Mouse (Mus musculus) urinary bladder, postnatal 25 days (tissue): ENCODE results near the gene Kcnk6.

Source experiments
- DNase-seq: peaks from one replicate; pipeline ENCODE4 v3.0.0; 2022; ENCODE audit warnings: low spot score

Kcnk6 gene

DNA sequence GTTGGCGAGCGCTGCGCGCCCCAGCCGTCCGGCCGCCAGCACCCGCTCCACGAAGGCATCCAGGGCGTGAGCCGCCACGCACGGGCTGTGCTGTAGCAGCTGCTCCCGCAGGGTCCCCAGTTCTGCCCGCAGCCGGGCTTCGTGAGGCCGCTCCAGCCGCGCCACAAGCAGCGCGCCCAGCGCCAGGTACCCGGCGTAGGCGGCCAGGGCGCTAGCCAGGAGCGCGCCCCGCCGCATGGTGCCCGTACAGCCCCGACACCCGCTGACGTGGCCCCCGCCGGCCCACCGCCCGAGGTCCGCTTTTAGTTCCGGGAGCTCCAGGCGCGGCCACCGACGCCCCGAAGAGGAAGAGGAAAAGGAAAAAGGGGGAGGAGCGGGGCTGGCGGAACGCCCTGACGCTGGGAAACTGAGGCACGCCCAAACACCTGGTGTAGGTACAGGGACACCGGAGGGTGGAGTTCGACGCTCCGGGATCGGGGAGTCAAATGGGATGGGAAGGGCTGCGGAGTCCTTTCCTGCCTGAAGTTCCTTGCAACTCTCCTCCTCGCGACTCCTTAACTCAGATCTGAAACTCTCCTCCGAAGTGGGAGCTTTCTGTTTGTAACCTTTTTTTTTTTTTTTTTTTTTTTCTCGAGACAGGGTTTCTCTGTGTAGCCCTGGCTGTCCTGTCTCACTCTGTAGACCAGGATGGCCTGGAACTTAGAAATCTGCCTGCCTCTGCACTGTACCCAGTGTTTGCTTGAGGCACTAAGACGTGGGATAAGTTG, at the start of gene Kcnk6:
TSS of gene Kcnk6 (minus strand) at position 269 of the 767 bp plus-strand sequence.
- DNase-seq = peak; percentile 37

DNA sequence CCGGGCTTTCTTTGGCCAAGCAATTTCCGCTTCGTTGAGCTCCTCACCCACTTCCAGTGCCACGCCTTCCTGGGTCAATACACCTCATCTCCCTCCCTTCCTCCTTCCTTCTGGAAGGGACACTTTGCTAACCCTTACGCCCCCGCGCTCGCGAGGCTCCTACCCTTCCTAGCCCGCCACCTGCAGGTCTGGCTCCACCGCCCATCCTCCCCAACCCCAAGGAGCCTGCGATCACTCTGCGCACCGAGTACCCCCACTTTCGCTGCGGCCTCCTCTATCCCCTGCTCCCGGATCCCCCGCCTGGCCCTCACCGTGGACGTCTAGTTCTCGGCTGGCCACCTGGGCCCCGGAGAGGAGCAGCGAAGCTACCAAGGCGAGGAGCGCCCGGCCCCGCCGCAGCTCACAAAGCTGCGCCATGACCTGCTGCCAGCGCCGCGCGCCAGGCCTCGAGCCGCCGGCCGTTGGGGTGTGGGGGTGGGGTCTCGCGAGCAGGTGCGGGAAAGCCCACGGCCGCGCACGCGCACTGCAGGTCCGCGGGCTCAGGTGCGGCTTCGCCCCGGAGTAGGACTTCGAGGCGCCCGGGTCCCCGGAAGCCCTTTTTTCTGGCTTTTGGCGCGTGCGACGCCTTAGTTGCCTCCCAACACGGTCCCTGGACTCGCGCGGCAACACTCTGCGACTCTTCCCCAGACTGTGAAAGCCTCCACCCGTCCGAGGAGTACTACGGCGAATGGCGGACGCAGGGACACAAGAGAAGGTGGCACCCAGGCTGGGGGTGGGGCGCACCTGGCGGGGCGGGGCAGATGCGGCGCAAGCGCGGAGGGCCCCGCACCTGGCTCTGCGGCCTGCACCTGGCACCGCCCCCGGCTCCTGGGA, 49.1 kb upstream of the Kcnk6 start, which contains the start of gene Spint2:
TSS of gene Spint2 (minus strand) at position 712 of the 873 bp plus-strand sequence.
- DNase-seq = peak; percentile 81

DNA sequence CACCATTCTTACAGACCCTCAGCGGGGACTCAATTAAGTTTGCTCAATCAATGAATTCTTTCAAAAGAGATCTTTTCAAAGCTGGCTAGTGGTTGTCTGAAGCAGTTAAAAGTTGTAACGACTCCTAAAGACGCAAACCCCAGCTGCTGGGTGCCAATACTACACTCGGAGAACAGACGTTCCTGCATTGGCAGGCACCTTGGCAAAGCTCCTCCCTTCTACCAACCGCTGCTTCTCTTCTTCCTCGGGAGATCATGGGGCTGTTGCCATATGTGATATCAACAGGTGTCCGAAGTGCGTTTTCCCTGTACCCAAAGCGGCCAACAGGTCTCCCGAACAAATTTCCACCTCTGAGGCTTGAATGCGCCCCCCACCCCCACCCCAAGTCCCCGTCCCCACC, 48.5 kb upstream of the Kcnk6 start:
- no peak for DNase-seq

DNA sequence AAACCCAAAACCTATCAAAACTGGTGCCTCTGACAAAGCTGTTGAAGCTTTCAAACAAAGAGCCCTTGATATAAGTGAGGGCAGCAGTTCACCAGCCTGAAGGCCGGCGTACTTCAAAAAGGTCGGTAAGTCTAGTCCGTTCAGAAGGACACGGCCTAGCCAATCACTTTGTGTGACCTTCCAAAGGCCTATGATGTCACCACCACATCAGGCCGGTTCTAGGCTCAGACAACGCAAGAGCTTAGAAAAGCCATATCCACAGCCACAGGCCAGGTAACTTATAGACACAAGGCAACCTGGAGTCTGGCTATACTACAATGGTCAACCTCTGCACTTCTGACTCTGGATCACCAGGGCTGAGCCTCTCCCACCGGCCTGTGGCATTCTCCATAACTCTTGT, 47.6 kb upstream of the Kcnk6 start:
- no peak for DNase-seq

DNA sequence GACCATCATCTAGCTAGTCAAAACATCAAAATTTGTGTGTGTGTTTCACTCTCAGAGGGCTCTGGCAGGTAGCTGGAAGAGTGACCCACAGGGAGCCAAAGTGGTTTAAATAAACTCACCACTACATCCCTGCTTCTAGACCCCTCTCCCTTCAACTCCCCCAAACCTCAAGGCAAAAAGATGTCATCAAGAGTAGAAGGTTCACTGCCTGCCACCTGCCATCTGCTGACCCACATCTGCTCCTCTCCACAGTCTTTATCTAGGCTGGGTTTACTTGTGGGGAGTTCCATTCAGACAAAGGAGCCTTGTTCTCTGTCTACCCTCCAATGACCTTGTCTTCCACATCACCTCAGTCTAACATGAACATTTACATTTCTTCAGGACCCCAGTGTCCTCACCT, 46.9 kb upstream of the Kcnk6 start:
- no peak for DNase-seq

DNA sequence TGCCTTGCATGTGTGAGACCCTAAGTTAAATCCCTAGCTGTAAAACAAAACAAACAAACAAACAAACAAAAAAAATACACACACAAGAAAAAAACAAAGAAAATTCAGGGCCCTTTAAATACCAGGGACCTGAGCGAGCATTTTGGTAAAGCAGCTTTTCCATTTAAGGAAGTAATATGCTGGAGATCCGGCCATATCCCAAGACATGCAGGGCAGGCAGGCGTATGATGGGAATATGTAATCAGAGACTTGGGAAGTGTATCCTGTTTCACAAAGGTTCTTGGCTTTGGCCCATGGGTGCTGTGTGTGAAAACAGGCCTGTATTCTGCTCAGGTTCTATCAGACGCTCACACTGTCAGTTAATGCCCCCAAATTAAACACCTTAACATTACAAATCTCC, 45.2 kb upstream of the Kcnk6 start:
- DNase-seq = no peak

DNA sequence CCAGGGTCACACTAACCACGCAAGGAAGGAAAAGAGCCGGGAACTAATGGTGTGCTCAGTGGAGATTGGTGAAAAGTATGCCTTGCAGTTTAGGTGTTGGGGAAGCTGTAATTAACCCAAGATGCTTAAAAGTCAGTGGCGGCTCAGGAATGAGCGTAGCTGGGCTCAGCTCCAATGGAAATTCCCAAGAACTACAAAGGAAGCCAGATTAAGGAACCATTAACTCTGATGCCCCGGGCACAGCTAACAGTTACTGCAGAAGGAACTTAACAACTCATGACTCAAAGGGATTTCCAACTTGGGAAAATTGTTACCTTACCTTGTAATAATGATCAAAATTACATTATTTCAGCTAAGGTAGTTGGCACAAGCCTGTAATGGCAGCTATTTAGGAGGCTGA, 44.4 kb upstream of the Kcnk6 start:
- no peak for DNase-seq

DNA sequence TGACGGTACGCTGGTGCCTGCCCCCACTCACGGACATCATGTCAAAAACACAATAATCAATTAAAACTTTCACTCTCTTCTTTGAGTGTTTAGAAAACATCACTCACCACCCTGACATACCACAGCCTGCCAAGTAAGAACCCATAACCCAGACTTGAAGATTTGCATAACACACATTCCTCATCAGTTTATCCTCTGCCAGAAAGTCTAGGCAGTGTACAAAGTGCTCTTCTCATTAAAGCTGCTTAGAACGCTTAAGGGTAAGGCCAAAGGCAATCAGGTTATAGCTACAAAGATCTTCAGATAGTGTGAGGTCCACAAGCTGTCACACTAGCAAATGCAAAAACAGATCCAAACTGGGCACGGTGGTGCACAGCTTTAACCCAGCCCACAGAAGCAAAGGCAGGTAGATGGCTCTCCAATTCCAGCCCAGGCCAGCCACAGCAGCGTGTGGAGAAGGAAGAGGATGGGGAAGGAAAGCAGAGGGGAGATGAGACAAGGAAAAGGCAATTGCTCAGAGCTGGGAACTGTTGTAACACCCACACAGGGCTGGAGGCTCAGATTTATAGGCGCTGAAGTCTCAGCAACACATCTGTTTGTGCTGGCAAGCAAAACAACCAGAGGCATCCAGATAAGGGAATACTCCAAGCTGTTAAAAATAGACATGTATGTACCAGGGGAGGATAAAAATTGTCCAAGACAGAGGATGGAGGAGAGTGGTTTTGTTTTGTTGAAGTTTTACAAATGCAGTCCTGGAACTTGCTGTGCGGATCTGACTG, 39.6 kb upstream of the Kcnk6 start:
- no peak for DNase-seq

DNA sequence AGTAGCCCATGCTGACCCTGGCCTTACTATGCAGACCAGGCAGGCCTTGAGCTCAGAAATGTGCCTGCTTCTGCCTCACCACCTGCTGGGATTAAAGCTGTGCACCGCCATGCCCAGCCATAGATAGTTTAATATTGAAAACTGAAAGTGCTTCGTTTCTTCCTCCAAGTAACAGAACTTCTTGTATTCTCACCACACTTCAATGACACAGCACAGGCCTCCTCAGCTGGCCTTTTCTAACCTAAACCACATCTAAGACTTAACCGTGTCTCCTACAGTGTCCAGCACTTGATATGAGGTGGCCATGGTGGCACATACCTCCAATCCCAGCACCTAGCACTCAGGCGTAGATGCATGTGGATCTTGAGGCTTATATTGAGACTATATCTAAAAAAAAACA, 38.1 kb upstream of the Kcnk6 start:
- DNase-seq = no peak

DNA sequence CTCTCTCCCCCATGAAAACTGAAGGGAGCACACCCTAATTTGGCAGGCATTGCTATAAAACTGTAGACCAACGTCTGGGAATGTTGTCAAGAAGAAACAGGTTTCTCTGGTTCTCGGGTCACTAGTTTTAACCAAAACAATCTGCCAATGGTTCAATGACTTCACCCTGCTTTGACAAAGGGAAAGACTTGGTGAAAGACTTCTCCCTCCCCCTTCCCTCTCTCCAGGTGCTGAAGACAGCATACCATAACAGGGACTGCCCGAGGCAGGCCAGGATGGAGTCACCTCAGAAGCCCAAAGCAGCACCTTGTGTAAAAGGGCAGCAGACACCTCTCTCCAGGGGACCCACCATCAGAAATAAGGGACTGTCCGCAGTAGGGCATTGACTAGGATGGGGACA, 34.6 kb upstream of the Kcnk6 start:
- no peak for DNase-seq

DNA sequence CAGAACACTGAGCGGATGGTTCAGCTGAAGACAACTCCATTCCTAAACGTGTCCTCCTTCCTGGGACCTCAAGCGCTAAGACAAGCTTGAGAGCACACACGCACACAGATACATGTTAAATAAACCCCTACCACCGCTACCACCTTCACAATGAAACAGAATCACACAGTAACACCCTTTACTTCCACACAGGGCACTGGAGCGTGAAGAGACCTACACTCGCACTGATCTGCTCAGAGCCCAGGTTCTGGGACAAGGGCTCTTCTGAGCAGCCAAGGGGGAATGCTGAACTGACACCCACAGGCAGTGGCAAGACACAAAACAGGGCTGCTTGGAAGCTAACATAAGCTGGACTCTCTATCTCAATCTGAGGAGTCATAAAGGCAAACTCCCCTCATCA, 33.3 kb upstream of the Kcnk6 start:
- DNase-seq = no peak

DNA sequence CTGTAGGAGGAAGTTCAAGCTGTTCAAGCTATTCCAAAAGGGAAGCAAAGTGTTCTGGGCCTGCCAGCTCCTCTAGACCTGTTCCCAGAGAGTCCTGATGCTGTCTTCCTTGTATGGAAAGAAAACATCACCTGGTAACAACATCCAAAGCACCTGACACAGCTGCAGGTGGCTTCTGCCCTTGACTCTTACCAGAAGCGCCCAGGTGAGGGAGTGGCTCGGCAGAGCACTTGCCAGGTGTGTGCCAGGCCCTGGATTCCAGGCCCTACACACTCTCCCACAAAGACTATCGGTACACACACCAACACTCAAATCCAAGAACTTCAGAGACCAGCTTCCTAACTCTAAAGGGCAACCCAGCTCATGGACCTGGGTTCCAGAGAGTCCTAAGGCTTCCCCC, 31.5 kb upstream of the Kcnk6 start:
- no peak for DNase-seq

DNA sequence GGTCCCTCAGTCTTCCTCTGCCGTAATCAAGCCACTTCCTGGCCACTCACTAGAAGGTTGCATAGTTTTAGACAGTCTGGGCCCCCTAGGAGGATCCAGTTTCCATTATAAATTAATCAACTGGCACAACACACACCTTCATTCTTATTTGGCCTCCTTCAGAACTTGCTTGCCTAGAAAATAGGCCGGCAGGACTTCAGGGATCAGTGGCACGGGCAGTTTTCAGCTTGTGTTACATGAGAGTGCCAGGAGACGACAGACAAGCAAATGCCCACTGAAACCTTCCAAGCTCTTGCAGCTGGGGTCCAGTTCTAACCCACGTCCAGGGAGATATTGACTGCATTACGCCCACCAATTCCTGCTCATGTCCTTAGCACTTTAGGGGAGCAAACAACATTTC, 29.8 kb upstream of the Kcnk6 start:
- no peak for DNase-seq

DNA sequence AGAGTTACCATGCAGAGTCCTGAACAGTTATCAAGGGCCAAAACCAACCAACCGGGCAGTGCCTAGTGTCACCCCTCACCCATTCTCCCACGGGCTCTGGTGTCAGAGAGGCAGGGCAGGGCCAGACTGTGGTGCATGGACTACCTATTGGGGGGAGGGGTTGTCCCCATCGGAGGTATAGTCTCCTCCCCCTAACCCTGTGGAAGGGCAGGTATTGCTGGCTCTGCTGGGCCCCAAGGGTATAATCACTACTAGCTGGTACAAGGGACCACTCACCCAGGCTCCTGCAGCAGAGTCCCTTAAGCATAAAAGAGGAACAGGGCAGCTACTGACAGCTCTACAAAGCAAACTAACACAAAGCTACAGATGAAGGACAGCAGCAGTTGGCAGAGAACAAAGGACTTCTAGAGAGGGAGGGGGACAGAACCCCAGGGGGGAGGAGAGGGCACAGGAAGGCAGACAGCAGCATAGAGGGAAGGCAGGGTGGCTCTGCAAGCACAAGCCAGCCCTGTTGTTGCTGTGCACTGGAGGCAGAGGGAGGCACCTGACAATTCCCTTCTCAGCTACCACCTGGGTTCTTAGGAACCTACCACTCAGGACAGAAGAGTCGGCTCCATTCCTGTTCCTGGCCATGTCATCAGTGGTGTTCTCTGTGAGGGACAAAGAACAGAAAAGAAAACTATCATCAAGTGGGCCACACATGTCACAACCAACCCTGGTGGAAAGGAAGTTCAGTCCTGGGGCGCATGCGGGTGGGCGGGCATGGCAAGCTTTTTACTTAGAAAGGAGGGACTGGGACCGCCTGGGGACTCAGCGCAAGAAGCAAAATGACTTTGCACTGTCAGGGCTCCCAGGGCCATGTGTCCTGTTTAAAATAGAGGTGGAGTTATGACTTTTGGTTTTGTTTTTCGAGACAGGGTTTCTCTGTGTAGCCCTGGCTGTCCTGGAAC, 27.7 kb upstream of the Kcnk6 start:
- no peak for DNase-seq

DNA sequence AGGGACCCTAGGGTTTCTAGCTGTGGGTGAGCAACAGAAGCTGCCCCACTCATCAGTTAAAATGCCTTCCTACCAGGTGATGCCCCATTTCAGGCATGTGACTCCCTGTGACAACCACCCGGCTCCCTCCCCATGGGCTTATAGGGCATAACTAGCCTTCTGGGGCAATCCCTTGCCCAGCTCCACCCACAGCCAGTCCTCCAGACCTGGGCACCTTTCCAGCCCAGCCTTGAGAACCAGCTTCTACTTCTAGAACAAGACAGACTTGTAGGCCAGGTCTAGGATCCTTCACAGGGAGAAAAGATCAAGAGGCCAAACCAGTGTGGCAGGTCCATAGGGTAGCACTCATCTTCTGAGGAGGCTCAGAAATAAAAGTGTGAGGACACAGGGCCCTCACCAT, 25.1 kb upstream of the Kcnk6 start:
- DNase-seq = peak; percentile 54

DNA sequence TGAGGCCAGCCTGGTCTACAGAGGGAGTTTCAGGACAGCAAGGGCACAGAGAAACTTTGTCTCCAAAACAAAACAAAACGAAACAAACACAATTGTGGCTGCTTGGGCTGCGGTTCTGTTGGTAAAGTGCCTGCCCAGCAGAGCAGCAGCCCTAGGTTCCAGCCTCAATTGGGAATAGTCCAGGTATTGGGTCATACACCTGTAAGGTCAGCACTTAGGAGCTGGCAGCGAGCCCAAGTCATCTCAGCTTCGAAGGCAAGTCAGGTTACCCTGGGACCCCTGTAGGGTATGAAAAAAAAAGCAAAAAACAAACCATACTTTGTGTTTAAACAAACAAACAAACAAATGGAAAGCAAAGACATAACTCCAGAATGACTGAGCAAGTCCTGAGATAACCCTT, 23.6 kb upstream of the Kcnk6 start:
- DNase-seq = no peak

DNA sequence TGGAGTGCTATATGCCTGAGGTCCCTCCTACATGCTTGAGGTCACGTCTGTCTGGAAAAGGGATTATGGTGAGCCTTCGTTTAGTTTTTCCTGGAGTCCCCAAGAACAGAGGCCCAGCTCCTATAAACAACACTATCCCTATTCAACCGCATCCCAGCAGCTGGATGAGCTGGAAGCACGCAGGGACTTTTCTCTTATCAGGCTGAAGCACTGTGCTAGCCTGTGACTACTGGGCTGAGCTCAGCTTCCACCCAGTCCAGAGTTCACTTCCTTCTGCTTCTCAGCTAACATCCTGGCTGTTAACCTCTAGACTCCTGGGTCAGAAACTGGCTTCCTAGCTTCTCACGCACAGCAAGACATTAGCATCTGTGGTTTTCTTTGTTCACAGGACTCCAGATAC, 21.5 kb upstream of the Kcnk6 start:
- no peak for DNase-seq

DNA sequence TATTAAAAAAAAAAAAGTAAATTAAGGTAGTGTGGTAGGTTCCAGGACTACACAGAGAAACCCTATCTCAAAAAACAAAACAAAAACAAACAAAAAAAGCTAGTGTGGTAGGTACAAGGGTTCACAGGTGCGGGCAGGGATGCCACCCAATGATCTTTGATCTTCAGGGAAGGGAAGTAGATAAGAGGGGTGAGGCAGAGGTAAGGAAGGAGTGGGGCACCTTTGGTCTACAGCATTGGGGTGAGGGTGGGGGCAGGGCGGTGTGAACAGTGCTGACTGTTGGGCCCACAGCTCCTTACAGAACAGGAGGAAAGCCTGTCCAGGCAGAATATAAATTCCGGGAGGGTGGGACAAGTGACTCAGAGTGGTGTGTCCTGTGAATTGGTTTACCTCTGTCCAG, 18.9 kb upstream of the Kcnk6 start:
- DNase-seq = no peak

DNA sequence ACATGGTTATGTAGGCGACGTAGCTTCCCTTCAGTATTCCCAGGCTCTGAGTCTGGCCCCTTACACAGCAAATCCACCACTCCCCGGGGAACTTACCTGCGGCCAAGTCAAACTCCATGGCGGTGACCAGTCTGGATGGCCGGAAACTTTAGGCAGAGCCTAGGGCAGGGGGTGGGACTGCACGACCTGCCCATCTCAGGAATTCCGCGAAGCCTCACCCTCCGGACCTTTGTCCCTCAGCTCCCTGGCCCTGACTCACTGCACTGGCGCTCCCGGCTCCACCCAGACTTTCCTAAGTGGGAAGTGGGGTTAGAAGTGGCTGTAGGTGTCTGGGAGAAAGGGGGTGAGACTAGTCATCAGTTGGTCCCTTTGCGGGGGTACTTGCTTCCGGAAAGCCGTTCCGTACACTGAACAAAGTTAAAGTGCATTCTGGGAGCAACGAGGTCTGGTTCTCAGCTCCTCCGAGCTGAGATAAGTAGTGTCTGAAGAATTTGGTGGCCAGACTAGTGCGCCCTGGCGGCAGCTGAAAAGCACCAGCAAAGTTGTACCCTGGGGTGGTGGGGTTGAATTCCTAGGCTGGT, 16.0 kb upstream of the Kcnk6 start, which contains the start of gene 2200002D01Rik:
TSS of gene 2200002D01Rik (minus strand) at position 206 of the 581 bp plus-strand sequence.
- DNase-seq = peak; percentile 52

DNA sequence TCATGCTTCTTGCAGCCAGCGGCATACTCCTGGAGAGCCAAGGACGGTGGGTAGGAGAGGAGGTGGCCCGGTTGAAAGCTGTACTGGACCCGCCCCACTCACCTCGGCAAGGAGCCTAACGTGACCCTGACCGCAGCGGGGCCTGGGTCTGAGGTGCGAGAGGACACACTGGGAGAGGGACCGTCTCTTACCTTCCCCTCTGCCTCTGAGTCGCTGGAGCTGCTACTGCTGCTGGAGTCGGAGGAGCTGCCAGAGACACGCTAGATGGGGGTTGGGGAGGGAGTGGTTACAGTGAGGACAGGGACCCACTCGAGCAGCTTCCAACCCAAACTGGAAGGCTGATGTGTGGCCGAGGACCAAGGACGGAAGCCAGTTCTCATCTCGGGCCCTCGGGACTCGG, 15.4 kb upstream of the Kcnk6 start:
- DNase-seq = no peak

DNA sequence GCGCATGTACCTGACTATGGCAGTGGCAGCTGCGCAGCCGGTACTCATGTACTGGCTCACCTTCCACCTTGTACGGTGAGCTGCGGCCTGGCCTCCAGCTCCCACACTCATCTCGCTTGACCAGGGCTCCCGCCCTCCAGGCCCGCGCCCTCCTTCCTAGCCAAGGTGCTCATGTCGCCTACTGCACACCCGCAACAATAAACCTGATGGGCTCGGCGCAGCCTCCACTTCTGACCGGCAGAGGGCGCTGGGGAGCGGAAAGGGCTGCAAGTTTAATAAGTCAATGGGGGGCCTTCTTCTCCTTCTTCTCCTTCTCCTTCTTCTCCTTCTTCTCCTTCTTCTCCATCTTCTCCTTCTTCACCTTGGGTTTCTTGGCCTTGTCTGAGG, 15.0 kb upstream of the Kcnk6 start:
- peak; percentile 93 for DNase-seq
